Mouse (Mus musculus) midbrain, embryonic 12.5 days (tissue): ENCODE data around the gene Urod. TPM values are rescaled to one million over a fixed set of nuclear protein-coding genes. Genes with fewer than 3 reads are reported as not detected.

Experiments
- ATAC-seq: fragments of 200-750 bp; cut with Nextera tagmentation; 2 replicates; pipeline ENCODE4 v1.8.0; 2017; ENCODE audit warnings: low read depth, moderate TSS enrichment, moderate library complexity; ENCODE audit not compliant: low FRiP score
- H3K27ac ChIP-seq: fragments of 300-500 bp; sonication (generic); replicated peaks from 2 replicates; pipeline ENCODE4 v1.5.1; 2016; ENCODE audit warnings: mild to moderate bottlenecking
- H3K27me3 ChIP-seq: fragments of 300-500 bp; sonication (generic); 2 replicates; pipeline ENCODE4 v1.6.1; 2016; ENCODE audit warnings: mild to moderate bottlenecking
- H3K36me3 ChIP-seq: fragments of 300-500 bp; sonication (generic); 2 replicates; pipeline ENCODE4 v1.6.1; 2016
- H3K4me1 ChIP-seq: fragments of 300-500 bp; sonication (generic); 2 replicates; pipeline ENCODE4 v1.6.1; 2016
- H3K4me2 ChIP-seq: fragments of 300-500 bp; sonication (generic); replicated peaks from 2 replicates; pipeline ENCODE4 v1.6.1; 2016; ENCODE audit warnings: mild to moderate bottlenecking, moderate library complexity
- H3K4me3 ChIP-seq: fragments of 300-500 bp; sonication (generic); 2 replicates; pipeline ENCODE4 v1.5.1; 2016; ENCODE audit warnings: mild to moderate bottlenecking
- H3K9ac ChIP-seq: fragments of 300-500 bp; sonication (generic); replicated peaks from 2 replicates; pipeline ENCODE4 v1.6.1; 2016; ENCODE audit warnings: mild to moderate bottlenecking, moderate library complexity
- H3K9me3 ChIP-seq: fragments of 300-500 bp; sonication (generic); 2 replicates; pipeline ENCODE4 v1.6.1; 2016; ENCODE audit warnings: mild to moderate bottlenecking
- WGBS: fragments of 180-500 bp; shearing (Covaris S2); methylation state at CpG from one replicate; pipeline ENCODE4 v1.1.7; 2016; 5-methylcytosine and 5-hydroxymethylcytosine counted together
- polyA plus RNA-seq: library from polyadenylated mRNA; unstranded; fragments of >200 nt; fragmentation: Nextera tagmentation; extraction: Ambion mirVana; gene quantifications from 2 replicates; pipeline ENCODE4 v1.2.1, GENCODE M21; 2016

Urod gene
- polyA plus RNA-seq, 1 experiment from 2014 or later = 85.3 TPM

GRCm38 (mm10) chr4:117010231-117010630 lies 16.0 kb upstream of the Urod start:
- H3K4me3 ChIP-seq = no peak overlapping the region
- no peak overlapping the region for H3K4me2 ChIP-seq
- 84% methylated on average over 5 of the region's 5 CpGs for WGBS
- no peak overlapping the region for H3K27ac ChIP-seq
- no peak for ATAC-seq
- no peak overlapping the region for H3K9ac ChIP-seq
- no peaks in the 10 kb centered on the region for H3K9me3 ChIP-seq
- no peaks in the 10 kb centered on the region for H3K4me1 ChIP-seq
- H3K27me3 ChIP-seq = no peaks in the 10 kb centered on the region
- no peaks in the 10 kb centered on the region for H3K36me3 ChIP-seq

- WGBS = 75% methylated on average over 3 of the region's 3 CpGs
- H3K4me3 ChIP-seq = no peak overlapping the region
- H3K27ac ChIP-seq = no peak overlapping the region
- no peak for ATAC-seq
- no peaks in the 10 kb centered on the region for H3K9me3 ChIP-seq
- H3K9ac ChIP-seq = no peak overlapping the region
- 0 out of 2 replicates have a peak, but pooled peaks cover 4% of the 10 kb centered on the region for H3K4me1 ChIP-seq
- peaks cover 14% of the 10 kb centered on the region; the same call in 1 of the 2 replicates for H3K36me3 ChIP-seq
- peaks cover 14% of the 10 kb centered on the region for H3K27me3 ChIP-seq
- no peak overlapping the region for H3K4me2 ChIP-seq
Observed at GRCm38 (mm10) chr4:117007058-117007457, 12.8 kb upstream of the Urod start.

GRCm38 (mm10) chr4:117005611-117006400 lies 11.6 kb upstream of the Urod start:
- WGBS = 79% methylated on average over 7 of the region's 7 CpGs
- no peak for ATAC-seq
- peaks cover 18% of the 10 kb centered on the region for H3K27me3 ChIP-seq

GRCm38 (mm10) chr4:117004649-117005048 lies 10.4 kb upstream of the Urod start:
- Histone ChIP-seq H3K27me3 (peaks cover 18% of the 10 kb centered on the region), H3K4me1 (0 out of 2 replicates have a peak, but pooled peaks cover 4% of the 10 kb centered on the region)
- WGBS = 82% methylated on average over 4 of the region's 4 CpGs

More at GRCm38 (mm10) chr4:117005611-117006400, 11.6 kb upstream of the Urod start:
- no peak overlapping the region for H3K27ac ChIP-seq
- no peak overlapping the region for H3K9ac ChIP-seq
- H3K4me3 ChIP-seq = no peak overlapping the region
- 0 out of 2 replicates have a peak, but pooled peaks cover 4% of the 10 kb centered on the region for H3K4me1 ChIP-seq
- H3K9me3 ChIP-seq = no peaks in the 10 kb centered on the region
- H3K4me2 ChIP-seq = no peak overlapping the region
- H3K36me3 ChIP-seq = peaks cover 22% of the 10 kb centered on the region; the same call in 1 of the 2 replicates

GRCm38 (mm10) chr4:117002543-117003521 lies 8.6 kb upstream of the Urod start:
- Histone ChIP-seq H3K9ac (no peak overlapping the region), H3K4me3 (no peak overlapping the region), H3K4me2 (no peak overlapping the region), H3K27ac (no peak overlapping the region), H3K27me3 (peaks cover 18% of the 10 kb centered on the region), H3K9me3 (no peaks in the 10 kb centered on the region), H3K36me3 (peaks cover 44% of the 10 kb centered on the region), H3K4me1 (0 out of 2 replicates have a peak, but pooled peaks cover 4% of the 10 kb centered on the region)
- ATAC-seq = peak; percentile 27; the same call in 1 of the 2 replicates
- 58% methylated on average over 38 of the region's 38 CpGs for WGBS

More at GRCm38 (mm10) chr4:117004649-117005048, 10.4 kb upstream of the Urod start:
- Histone ChIP-seq H3K9me3 (no peaks in the 10 kb centered on the region), H3K27ac (no peak overlapping the region), H3K9ac (no peak overlapping the region), H3K4me3 (no peak overlapping the region), H3K36me3 (peaks cover 33% of the 10 kb centered on the region), H3K4me2 (no peak overlapping the region)
- ATAC-seq = no peak

GRCm38 (mm10) chr4:117001957-117002356 lies 7.7 kb upstream of the Urod start:
- 0 out of 2 replicates have a peak, but pooled peaks cover 4% of the 10 kb centered on the region for H3K4me1 ChIP-seq
- WGBS = 89% methylated on average over 16 of the region's 16 CpGs
- no peak overlapping the region for H3K4me2 ChIP-seq
- H3K9me3 ChIP-seq = no peaks in the 10 kb centered on the region
- ATAC-seq = no peak
- H3K9ac ChIP-seq = no peak overlapping the region
- H3K36me3 ChIP-seq = peaks cover 44% of the 10 kb centered on the region
- peaks cover 21% of the 10 kb centered on the region for H3K27me3 ChIP-seq
- no peak overlapping the region for H3K4me3 ChIP-seq
- no peak overlapping the region for H3K27ac ChIP-seq

GRCm38 (mm10) chr4:116999513-117000154 lies 5.4 kb upstream of the Urod start:
- peaks cover 33% of the 10 kb centered on the region for H3K27me3 ChIP-seq
- no peak overlapping the region for H3K4me2 ChIP-seq
- H3K36me3 ChIP-seq = peaks cover 44% of the 10 kb centered on the region
- no peak overlapping the region for H3K4me3 ChIP-seq
- no peak overlapping the region for H3K9ac ChIP-seq
- no peak overlapping the region for H3K27ac ChIP-seq
- H3K4me1 ChIP-seq = peaks cover 21% of the 10 kb centered on the region
- ATAC-seq = no peak
- no peaks in the 10 kb centered on the region for H3K9me3 ChIP-seq
- 94% methylated on average over 17 of the region's 17 CpGs for WGBS

GRCm38 (mm10) chr4:116995798-116996135 lies 1.6 kb upstream of the Urod start:
- Histone ChIP-seq H3K4me2 (peak overlapping the region; percentile 99), H3K4me3 (peak overlapping the region; percentile 97), H3K27me3 (peaks cover 14% of the 10 kb centered on the region), H3K9me3 (no peaks in the 10 kb centered on the region), H3K9ac (peak overlapping the region; percentile 87), H3K4me1 (peaks cover 30% of the 10 kb centered on the region), H3K36me3 (peaks cover 25% of the 10 kb centered on the region), H3K27ac (peak overlapping the region; percentile 86)
- 1% methylated on average over 16 of the region's 16 CpGs for WGBS
- ATAC-seq = no peak

GRCm38 (mm10) chr4:116995131-116995797 lies 1.1 kb upstream of the Urod start, which contains the start of gene Hectd3:
Gene Hectd3, plus strand, starts transcription at chr4:116995317.
- H3K4me2 ChIP-seq = peak within 1 kb of the TSS; percentile 99
- peak within 1 kb of the TSS; percentile 86 for H3K27ac ChIP-seq
- WGBS = under 1% methylated on average over 58 of the region's 58 CpGs

GRCm38 (mm10) chr4:116991366-116991765 lies 2.8 kb downstream of the Urod start:
- no peak overlapping the region for H3K9ac ChIP-seq
- no peak overlapping the region for H3K4me2 ChIP-seq
- H3K9me3 ChIP-seq = no peaks in the 10 kb centered on the region
- H3K36me3 ChIP-seq = peaks cover 33% of the 10 kb centered on the region
- ATAC-seq = no peak
- H3K27ac ChIP-seq = peak overlapping the region; percentile 39; the same call in 1 of the 2 replicates
- 14% methylated on average over 7 of the region's 7 CpGs for WGBS
- peaks cover 5% of the 10 kb centered on the region; the same call in 1 of the 2 replicates for H3K27me3 ChIP-seq
- no peak overlapping the region for H3K4me3 ChIP-seq
- H3K4me1 ChIP-seq = peaks cover 30% of the 10 kb centered on the region

More at GRCm38 (mm10) chr4:116995131-116995797, 1.1 kb upstream of the Urod start, which contains the start of gene Hectd3:
- Histone ChIP-seq H3K9me3 (no peaks in the 10 kb centered on the region), H3K4me1 (peaks cover 30% of the 10 kb centered on the region), H3K4me3 (peak within 1 kb of the TSS; percentile 97), H3K36me3 (peaks cover 22% of the 10 kb centered on the region), H3K9ac (peak within 1 kb of the TSS; percentile 87), H3K27me3 (peaks cover 14% of the 10 kb centered on the region)
- ATAC-seq = peak; percentile 65

- Histone ChIP-seq H3K4me2 (no peak overlapping the region), H3K9ac (no peak overlapping the region), H3K27ac (no peak overlapping the region), H3K27me3 (no peaks in the 10 kb centered on the region), H3K36me3 (peaks cover 44% of the 10 kb centered on the region), H3K9me3 (no peaks in the 10 kb centered on the region), H3K4me1 (peaks cover 18% of the 10 kb centered on the region), H3K4me3 (no peak overlapping the region)
- WGBS = 71% methylated on average over 6 of the region's 6 CpGs
- no peak for ATAC-seq
Observed at GRCm38 (mm10) chr4:116989731-116990130, 4.5 kb downstream of the Urod start.
